Mouse (Mus musculus) liver, embryonic 13.5 days (tissue): Measurements from ENCODE around the gene Rnf5. TPM values are rescaled to one million over a fixed set of nuclear protein-coding genes. Genes with fewer than 3 reads are reported as not detected.
A peak's percentile ranks its signal among the peaks of the same experiment; 100 is the strongest.

ENCODE experiments used
- ATAC-seq: fragments of 200-750 bp; cut with Nextera tagmentation; 2 replicates; pipeline ENCODE4 v1.8.0; 2017; ENCODE audit warnings: low read depth, mild to moderate bottlenecking, moderate number of reproducible peaks, moderate library complexity
- DNase-seq: peaks from one replicate; pipeline ENCODE4 v3.0.0; 2022
- H3K27ac ChIP-seq: fragments of 300-500 bp; sonication (generic); 2 replicates; pipeline ENCODE4 v1.5.1; 2015; ENCODE audit warnings: moderate library complexity, mild to moderate bottlenecking, inconsistent platforms
- H3K27me3 ChIP-seq: fragments of 300-500 bp; sonication (generic); 2 replicates; pipeline ENCODE4 v1.6.1; 2015; ENCODE audit warnings: mild to moderate bottlenecking, inconsistent platforms
- H3K36me3 ChIP-seq: fragments of 300-500 bp; sonication (generic); 2 replicates; pipeline ENCODE4 v1.6.1; 2015; ENCODE audit warnings: mild to moderate bottlenecking, inconsistent platforms
- H3K4me1 ChIP-seq: fragments of 300-500 bp; sonication (generic); replicated peaks from 2 replicates; pipeline ENCODE4 v1.6.1; 2015; ENCODE audit warnings: inconsistent platforms
- H3K4me2 ChIP-seq: fragments of 300-500 bp; sonication (generic); 2 replicates; pipeline ENCODE4 v1.6.1; 2015; ENCODE audit warnings: inconsistent platforms, mild to moderate bottlenecking, moderate library complexity
- H3K4me3 ChIP-seq: fragments of 300-500 bp; sonication (generic); replicated peaks from 2 replicates; pipeline ENCODE4 v1.5.1; 2015; ENCODE audit warnings: mild to moderate bottlenecking, inconsistent platforms
- H3K9ac ChIP-seq: fragments of 300-500 bp; sonication (generic); 2 replicates; pipeline ENCODE4 v1.6.1; 2015; ENCODE audit warnings: mild to moderate bottlenecking, inconsistent platforms
- H3K9me3 ChIP-seq: fragments of 300-500 bp; sonication (generic); replicated peaks from 2 replicates; pipeline ENCODE4 v1.6.1; 2016; ENCODE audit warnings: inconsistent platforms
- WGBS: fragments of 180-500 bp; shearing (Covaris S2); methylation state at CpG from one replicate; pipeline ENCODE4 v1.1.7; 2015; ENCODE audit not compliant: insufficient replicate concordance; 5-methylcytosine and 5-hydroxymethylcytosine counted together
- polyA plus RNA-seq: library from polyadenylated mRNA; unstranded; fragments of >200 nt; fragmentation: Nextera tagmentation; extraction: Ambion mirVana; gene quantifications from 2 replicates; pipeline ENCODE4 v1.2.1, GENCODE M21; 2015

Rnf5 gene
- polyA plus RNA-seq, 1 experiment from 2014 or later, result 86.1 TPM

- H3K4me2 ChIP-seq, result peak overlapping the region; percentile 84
- no peak for ATAC-seq
- no peak overlapping the region for H3K27ac ChIP-seq
- peak overlapping the region; percentile 95; the same call in 1 of the 2 replicates for H3K4me3 ChIP-seq
- 0 out of 2 replicates have a peak overlapping the region, but pooled peaks have one; percentile 86 for H3K9ac ChIP-seq
- no peaks in the 10 kb centered on the region for H3K27me3 ChIP-seq
- no peaks in the 10 kb centered on the region for H3K9me3 ChIP-seq
- 78% methylated on average over 12 of the region's 12 CpGs for WGBS
- DNase-seq, result no peak
- H3K36me3 ChIP-seq, result peaks cover 24% of the 10 kb centered on the region
- peaks cover 65% of the 10 kb centered on the region for H3K4me1 ChIP-seq
These were observed 1.7 kb downstream of the Rnf5 start for GRCm38 (mm10) chr17:34601796-34602195.

- no peak overlapping the region for H3K4me3 ChIP-seq
- H3K4me1 ChIP-seq, result peaks cover 64% of the 10 kb centered on the region
These were observed 3.6 kb downstream of the Rnf5 start for GRCm38 (mm10) chr17:34599891-34600290.

GRCm38 (mm10) chr17:34597566-34598095, 5.9 kb downstream of the Rnf5 start, which contains the start of gene Ager:
Gene Ager (plus strand): TSS chr17:34597862.
- Histone ChIP-seq H3K4me2 (no peak within 1 kb of the TSS), H3K27ac (no peak within 1 kb of the TSS), H3K4me1 (peaks cover 77% of the 10 kb centered on the region), H3K4me3 (no peak within 1 kb of the TSS), H3K9ac (peak within 1 kb of the TSS; percentile 19; the same call in 1 of the 2 replicates), H3K36me3 (peaks cover 47% of the 10 kb centered on the region), H3K9me3 (no peaks in the 10 kb centered on the region), H3K27me3 (no peaks in the 10 kb centered on the region)
- ATAC-seq (no peak), DNase-seq (no peak)
- 22% methylated on average over 6 of the region's 6 CpGs for WGBS

More at GRCm38 (mm10) chr17:34599891-34600290, 3.6 kb downstream of the Rnf5 start:
- Histone ChIP-seq H3K9me3 (no peaks in the 10 kb centered on the region), H3K4me2 (no peak overlapping the region), H3K27ac (no peak overlapping the region), H3K36me3 (peaks cover 37% of the 10 kb centered on the region), H3K27me3 (no peaks in the 10 kb centered on the region), H3K9ac (no peak overlapping the region)
- DNase-seq, result no peak
- ATAC-seq, result no peak
- WGBS, result 73% methylated on average over 9 of the region's 9 CpGs

- DNase-seq (no peak), ATAC-seq (no peak)
- Histone ChIP-seq H3K36me3 (peaks cover 37% of the 10 kb centered on the region), H3K9me3 (no peaks in the 10 kb centered on the region), H3K4me2 (no peak overlapping the region), H3K27ac (no peak overlapping the region), H3K4me1 (peaks cover 78% of the 10 kb centered on the region), H3K27me3 (no peaks in the 10 kb centered on the region), H3K4me3 (no peak overlapping the region), H3K9ac (no peak overlapping the region)
- 76% methylated on average over 8 of the region's 8 CpGs for WGBS
These were observed 7.4 kb downstream of the Rnf5 start for GRCm38 (mm10) chr17:34596098-34596497.

- H3K27ac ChIP-seq, result peak overlapping the region; percentile 92; the same call in 1 of the 2 replicates
- no peaks in the 10 kb centered on the region for H3K27me3 ChIP-seq
- H3K4me2 ChIP-seq, result peak overlapping the region; percentile 99
- peaks cover 87% of the 10 kb centered on the region for H3K4me1 ChIP-seq
- ATAC-seq, result no peak
- WGBS, result 62% methylated on average over 34 of the region's 34 CpGs
- peak overlapping the region; percentile 89 for H3K9ac ChIP-seq
- H3K9me3 ChIP-seq, result no peaks in the 10 kb centered on the region
- DNase-seq, result no peak
- H3K36me3 ChIP-seq, result peaks cover 23% of the 10 kb centered on the region
- peak overlapping the region; percentile 85 for H3K4me3 ChIP-seq
These were observed 9.6 kb downstream of the Rnf5 start for GRCm38 (mm10) chr17:34593752-34594525.

- peaks cover 89% of the 10 kb centered on the region for H3K4me1 ChIP-seq
- DNase-seq, result no peak
- WGBS, result 5% methylated on average over 26 of the region's 32 CpGs
These were observed 10.6 kb downstream of the Rnf5 start for GRCm38 (mm10) chr17:34592581-34593549.

GRCm38 (mm10) chr17:34591994-34592375, 11.5 kb downstream of the Rnf5 start:
- H3K27ac ChIP-seq, result peak overlapping the region; percentile 92
- H3K4me1 ChIP-seq, result peaks cover 86% of the 10 kb centered on the region
- DNase-seq (peak; percentile 82), ATAC-seq (peak; percentile 58)
- peak overlapping the region; percentile 99 for H3K4me2 ChIP-seq
- peak overlapping the region; percentile 85 for H3K4me3 ChIP-seq
- peak overlapping the region; percentile 89 for H3K9ac ChIP-seq
- 1% methylated on average over 28 of the region's 35 CpGs for WGBS
- H3K9me3 ChIP-seq, result no peaks in the 10 kb centered on the region
- H3K27me3 ChIP-seq, result no peaks in the 10 kb centered on the region
- H3K36me3 ChIP-seq, result peaks cover 23% of the 10 kb centered on the region

More at GRCm38 (mm10) chr17:34592581-34593549, 10.6 kb downstream of the Rnf5 start:
- Histone ChIP-seq H3K4me2 (peak overlapping the region; percentile 99), H3K27me3 (no peaks in the 10 kb centered on the region), H3K4me3 (peak overlapping the region; percentile 85), H3K27ac (peak overlapping the region; percentile 92), H3K9ac (peak overlapping the region; percentile 89), H3K36me3 (peaks cover 23% of the 10 kb centered on the region), H3K9me3 (no peaks in the 10 kb centered on the region)
- no peak for ATAC-seq

GRCm38 (mm10) chr17:34591029-34591993, 12.2 kb downstream of the Rnf5 start, which contains the start of gene Pbx2:
Gene Pbx2 (plus strand): TSS chr17:34591266.
- ATAC-seq (no peak), DNase-seq (no peak)
- H3K36me3 ChIP-seq, result peaks cover 23% of the 10 kb centered on the region
- no peaks in the 10 kb centered on the region for H3K9me3 ChIP-seq
- H3K4me2 ChIP-seq, result peak within 1 kb of the TSS; percentile 99
- peaks cover 2% of the 10 kb centered on the region; the same call in 1 of the 2 replicates for H3K27me3 ChIP-seq
- H3K4me1 ChIP-seq, result peaks cover 87% of the 10 kb centered on the region
- 8% methylated on average over 21 of the region's 21 CpGs for WGBS
- peak within 1 kb of the TSS; percentile 89 for H3K9ac ChIP-seq
- peak within 1 kb of the TSS; percentile 85 for H3K4me3 ChIP-seq
- peak within 1 kb of the TSS; percentile 92 for H3K27ac ChIP-seq

- Histone ChIP-seq H3K9me3 (no peaks in the 10 kb centered on the region), H3K9ac (peak overlapping the region; percentile 89), H3K27me3 (peaks cover 10% of the 10 kb centered on the region; the same call in 1 of the 2 replicates), H3K4me2 (peak overlapping the region; percentile 99), H3K27ac (peak overlapping the region; percentile 92), H3K4me1 (peaks cover 86% of the 10 kb centered on the region), H3K36me3 (peaks cover 15% of the 10 kb centered on the region), H3K4me3 (peak overlapping the region; percentile 85)
- DNase-seq (no peak), ATAC-seq (no peak)
- 43% methylated on average over 15 of the region's 15 CpGs for WGBS
These were observed 13.1 kb downstream of the Rnf5 start for GRCm38 (mm10) chr17:34590154-34590987.
